Mouse (Mus musculus) C2C12 (cell line): ENCODE results near the gene Zbtb24.

Source experiments
- CTCF ChIP-seq: IDR thresholded peaks from one replicate; pipeline ENCODE4 v1.5.1; 2011; ENCODE audit not compliant: control insufficient read depth, insufficient read depth, insufficient read length
- MYOD1 ChIP-seq: IDR thresholded peaks from one replicate; pipeline ENCODE4 v1.6.1; 2011; ENCODE audit warnings: low read depth; ENCODE audit not compliant: control insufficient read depth, insufficient read length

DNA sequence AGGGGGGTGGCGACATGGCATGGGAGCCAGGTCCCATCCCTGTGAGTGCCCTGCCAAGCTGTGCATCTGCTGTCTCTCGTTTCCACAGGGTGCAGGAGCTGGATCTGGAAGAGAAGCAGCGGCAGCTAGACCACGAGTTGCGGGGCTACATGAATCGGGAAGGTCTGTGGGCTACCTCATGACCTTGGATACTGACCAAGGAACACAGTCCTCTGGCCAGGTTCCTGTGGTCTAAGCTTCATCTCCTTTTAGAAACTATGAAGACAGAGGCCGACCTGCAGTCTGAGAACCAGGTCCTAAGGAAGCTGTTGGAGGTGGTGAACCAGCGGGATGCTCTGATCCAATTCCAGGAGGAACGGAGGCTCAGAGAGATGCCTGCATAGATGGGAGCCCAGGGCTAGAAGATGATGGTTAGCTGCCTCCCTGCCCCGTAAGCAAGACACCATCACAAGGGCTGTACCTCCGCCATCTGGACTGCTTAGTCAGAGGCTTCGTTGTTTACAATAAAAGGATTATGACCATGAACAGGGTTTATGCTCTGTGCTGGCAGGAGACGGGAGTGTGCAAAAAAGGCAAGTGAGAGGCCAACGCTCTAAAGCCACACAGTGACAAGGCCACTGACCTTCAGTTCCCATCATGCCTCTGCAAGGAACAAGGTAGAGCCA lies 36.5 kb downstream of the Zbtb24 start:
- TF ChIP-seq CTCF = no peak
- TF ChIP-seq MYOD1 = no peak
